Mouse (Mus musculus) frontal cortex, postnatal 14 days (tissue): ENCODE results near the gene Sgf29.

ENCODE experiments used
- DNase-seq, 2 experiments: peaks; one replicate each; pipeline ENCODE4 v3.0.0; 2022; ENCODE audit warnings: low spot score in 2 of 2

Sgf29 gene

GRCm38 (mm10) chr7:126704121-126704980 lies 55.2 kb downstream of the Sgf29 start:
- peak; percentile 87 to 89 for DNase-seq

GRCm38 (mm10) chr7:126707442-126708174 lies 58.5 kb downstream of the Sgf29 start, which contains the start of gene Coro1a:
Gene Coro1a (minus strand): TSS chr7:126707787.
- DNase-seq: no peak

GRCm38 (mm10) chr7:126708175-126708952 lies 59.3 kb downstream of the Sgf29 start:
- no peak for DNase-seq

- DNase-seq: no peak
These were observed 61.2 kb downstream of the Sgf29 start for GRCm38 (mm10) chr7:126710266-126710665.

- no peak for DNase-seq
These were observed 62.8 kb downstream of the Sgf29 start for GRCm38 (mm10) chr7:126711910-126712309.

- DNase-seq: no peak
These were observed 66.6 kb downstream of the Sgf29 start for GRCm38 (mm10) chr7:126715679-126716078.

- DNase-seq: no peak
These were observed 68.5 kb downstream of the Sgf29 start for GRCm38 (mm10) chr7:126717566-126717965.

GRCm38 (mm10) chr7:126718787-126719337 lies 69.8 kb downstream of the Sgf29 start:
- no peak for DNase-seq

- no peak for DNase-seq
These were observed 72.5 kb downstream of the Sgf29 start for GRCm38 (mm10) chr7:126721635-126722034.
